Mouse (Mus musculus) thymus, adult 18-20 months (tissue): ENCODE results near the gene Dusp27.

Source experiments
- DNase-seq, 2 experiments: peaks; one replicate each; pipeline ENCODE4 v3.0.0; 2022; ENCODE audit warnings: mixed read lengths in 2 of 2

The Dusp27 gene

DNA sequence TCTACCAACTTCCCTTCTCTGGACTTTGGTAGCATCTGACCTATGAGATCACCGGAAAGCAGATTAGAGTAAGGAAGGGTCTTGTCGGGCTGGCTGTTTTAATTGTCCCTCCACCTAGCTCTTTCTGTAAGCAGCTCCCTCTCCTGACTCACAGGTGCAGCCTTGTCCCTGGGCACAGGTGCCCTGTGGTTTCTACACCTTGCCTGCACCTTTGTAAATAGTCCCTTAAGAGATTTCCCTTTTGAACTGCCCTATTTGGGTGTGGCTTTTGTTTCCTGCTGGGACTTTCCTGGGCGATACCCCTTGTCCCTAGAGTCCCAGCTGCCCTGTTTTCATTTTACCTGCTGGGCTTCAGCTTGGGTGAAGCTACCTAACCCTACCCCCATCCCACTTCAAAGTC is 33.3 kb downstream of the Dusp27 start:
- DNase-seq, result no peak

DNA sequence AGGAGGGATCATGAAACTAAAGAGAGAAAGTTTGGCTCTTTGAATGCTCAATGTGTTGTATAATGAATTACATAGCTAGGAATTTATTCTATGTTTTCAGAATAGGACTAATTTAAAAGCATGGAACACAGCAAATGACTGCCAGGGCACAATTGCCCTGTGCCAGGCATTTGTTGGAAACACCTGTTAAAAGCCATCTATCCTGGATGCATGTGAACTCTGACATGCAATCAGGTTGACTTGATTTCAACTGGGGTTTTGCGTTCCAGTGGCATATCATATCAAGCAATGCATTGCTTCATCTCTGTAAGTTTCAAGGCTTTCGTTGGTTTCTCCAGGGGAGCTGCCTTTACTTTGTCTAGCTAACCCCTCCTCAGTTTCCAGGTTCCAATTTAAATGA is 37.4 kb downstream of the Dusp27 start:
- DNase-seq, result no peak

DNA sequence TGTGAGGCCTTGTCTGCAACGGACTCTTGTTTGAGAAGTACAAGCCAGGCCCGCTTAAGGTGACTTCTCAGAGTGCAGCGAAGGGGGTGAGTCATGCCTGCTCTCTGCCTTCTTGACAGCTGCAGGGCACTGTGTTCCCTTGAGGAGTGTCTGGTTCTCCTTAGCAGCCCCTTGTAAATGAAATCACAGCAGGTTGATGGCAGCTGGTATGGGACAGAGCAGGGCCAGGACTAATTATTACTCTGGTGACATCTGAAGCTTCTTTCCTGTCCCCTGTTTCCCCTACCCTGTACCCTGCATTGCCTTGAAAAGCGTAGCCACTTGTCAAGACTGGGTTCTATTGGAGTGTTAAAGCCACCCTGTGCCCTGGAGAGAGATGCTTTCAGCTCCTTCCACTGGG is 38.0 kb downstream of the Dusp27 start:
- no peak for DNase-seq

DNA sequence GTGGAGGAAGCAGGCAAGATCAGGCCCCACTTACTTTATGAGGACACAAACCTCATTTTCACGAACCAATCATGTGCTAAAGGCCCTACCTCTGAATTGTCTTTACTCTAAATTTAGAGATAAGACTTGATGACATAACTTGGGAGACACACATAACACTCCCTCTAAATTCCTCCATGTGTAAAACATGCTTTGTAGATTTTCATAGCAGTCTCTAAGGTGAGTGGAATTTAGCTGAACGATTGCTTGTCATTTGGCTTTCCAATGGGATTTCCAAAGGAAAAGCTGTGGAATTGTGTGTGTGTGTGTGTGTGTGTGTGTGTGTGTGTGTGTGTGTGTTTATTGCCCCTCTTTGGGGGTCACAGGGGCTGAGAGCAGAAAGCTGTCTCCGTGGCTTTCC is 38.4 kb downstream of the Dusp27 start:
- DNase-seq, result no peak

DNA sequence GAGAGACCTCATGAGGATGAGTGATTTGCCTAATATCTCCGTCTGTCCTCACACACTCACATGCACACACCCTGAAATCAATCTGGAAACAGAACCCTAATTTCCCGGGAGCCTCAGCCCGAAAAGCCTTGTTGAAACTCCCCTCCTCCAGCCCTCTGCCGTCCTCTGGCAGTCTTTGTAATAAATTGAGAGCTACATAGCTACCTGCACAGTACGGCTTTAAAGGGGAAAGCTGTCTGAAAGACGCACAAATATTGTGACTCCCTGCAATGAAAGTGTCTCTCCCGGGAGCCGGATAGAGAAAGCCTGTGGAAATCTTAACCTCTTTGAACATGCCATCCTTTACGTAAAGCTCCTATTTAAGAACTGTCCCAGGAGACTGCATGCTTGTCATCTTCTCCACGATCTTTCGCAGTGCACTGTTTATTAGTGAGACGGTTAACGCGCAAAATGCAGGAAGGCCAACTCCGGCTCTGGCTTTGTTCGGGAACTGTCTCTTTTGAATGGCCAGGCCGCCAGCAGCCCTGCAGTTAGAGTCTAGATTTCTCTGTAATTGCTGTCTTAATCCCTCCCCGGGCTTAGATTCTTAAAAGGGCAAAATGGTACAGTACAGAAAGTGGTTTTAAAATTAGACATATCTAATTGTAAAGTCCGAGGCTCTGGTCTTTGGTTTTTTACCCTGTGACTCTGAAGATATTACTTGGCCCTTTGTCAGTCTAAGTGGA is 39.1 kb downstream of the Dusp27 start:
- DNase-seq, result no peak

DNA sequence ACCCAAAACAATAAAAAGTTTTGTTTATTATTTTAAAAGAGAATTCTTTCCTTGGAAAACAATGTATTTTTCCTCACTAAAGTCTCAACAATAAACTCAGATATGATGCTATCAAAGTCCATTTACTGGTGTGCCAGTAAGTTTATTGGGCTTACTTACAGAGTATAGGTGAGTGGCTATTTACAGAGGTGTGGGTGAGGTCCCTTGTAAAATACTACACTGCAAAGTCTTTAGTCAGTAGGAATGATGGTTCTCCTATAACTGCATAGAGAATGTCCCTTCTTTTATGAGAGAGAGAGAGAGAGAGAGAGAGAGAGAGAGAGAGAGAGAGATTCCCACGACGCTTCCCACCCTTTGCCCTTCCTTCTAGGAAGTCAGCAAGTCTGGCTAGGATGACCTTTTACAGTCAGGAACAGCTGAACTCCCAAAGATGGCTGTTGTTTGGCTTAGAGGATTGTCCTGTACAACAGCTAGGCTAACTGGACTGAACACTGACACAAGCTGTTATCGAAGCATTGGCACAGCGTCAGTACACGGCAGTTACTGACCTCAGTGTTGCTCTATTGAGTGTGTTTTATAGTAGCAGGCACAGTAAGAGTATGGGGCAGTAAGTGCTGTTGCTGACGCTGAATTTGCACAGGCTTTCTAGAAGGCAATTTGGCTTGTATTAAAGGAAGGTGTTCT is 50.5 kb downstream of the Dusp27 start:
- DNase-seq, result no peak

DNA sequence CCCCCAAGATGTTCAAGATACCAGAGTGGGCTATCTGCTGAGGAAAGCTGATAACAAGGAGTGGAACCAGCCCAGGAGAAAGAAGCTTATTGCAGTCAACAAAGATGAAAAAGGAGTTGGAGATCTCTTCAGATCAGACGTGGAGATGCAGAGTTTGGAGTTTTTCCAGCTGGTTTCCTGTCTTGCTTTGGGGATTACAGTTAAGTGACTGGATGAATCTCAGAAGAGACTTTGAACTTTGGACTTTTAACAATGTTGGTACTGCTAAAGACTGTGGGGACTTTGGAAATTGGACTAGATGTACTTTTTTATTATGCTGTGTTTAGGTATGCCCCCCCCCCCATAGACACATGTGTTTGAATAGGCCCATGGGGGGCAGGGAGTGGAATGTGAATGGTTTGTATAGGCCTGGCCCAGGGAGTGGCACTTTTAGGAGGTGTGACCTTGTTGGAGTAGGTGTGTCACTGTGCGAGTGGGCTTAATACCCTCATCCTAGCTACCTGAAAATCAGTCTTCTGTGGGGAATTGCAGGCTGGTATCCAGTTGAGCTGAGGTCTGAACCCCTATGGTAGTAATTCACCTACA is 59.8 kb downstream of the Dusp27 start:
- DNase-seq, result no peak

DNA sequence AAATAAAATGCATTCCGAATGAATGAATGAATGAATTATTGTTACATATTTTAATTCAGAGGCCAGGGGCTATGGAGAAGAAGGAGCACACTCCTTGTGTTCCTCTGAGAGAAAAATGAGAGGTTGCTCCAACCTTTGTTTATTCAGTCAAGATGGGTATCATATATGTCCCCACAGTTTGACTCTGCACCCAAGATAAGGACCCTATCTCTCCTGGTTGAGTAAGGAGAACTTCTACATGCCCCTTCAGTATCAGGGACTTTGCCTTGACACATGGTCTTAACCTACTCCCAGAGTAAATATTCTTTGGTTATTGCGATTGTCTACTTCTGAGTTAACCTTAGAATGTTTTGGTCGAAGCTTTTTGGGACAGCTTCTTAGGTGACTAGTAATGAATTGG is 63.9 kb downstream of the Dusp27 start:
- DNase-seq, result no peak

DNA sequence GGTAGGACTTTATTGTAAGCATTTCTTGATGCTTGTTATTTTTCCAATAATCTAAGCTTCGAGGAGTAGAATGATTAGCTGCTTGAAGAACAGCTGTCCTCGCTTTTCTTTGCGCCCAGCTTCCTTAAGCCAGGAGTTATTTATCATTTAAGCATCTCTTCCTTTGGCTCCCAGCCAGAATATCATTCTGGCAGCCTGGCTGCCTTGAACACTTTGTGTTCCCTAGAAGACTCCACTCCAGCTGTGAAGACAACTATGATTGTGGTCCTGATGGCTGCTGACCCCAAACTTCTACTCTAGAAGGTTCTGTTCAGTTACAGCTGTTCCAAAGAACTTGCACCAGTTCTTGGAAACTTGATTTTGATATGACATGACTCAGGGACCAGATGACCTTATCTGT is 66.2 kb downstream of the Dusp27 start:
- no peak for DNase-seq

DNA sequence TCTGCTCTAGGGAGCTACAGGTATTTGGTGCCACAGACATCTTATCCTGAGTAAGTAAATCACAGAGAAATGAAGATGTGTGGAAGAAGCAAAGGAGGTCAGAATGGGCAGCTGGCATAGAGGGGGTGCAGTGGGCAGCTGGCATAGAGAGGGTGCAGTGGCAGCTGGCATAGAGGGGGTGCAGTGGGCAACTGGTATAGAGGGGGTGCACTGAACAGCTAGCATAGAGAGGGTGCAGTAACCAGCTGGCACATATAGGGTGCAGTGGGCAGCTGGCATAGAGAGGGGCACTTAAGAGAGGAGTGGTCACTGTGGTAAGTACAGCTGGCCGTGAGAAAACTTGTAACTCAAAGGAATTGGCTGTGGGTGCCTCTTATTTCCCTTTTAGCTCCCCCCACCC is 67.3 kb downstream of the Dusp27 start:
- DNase-seq, result no peak

DNA sequence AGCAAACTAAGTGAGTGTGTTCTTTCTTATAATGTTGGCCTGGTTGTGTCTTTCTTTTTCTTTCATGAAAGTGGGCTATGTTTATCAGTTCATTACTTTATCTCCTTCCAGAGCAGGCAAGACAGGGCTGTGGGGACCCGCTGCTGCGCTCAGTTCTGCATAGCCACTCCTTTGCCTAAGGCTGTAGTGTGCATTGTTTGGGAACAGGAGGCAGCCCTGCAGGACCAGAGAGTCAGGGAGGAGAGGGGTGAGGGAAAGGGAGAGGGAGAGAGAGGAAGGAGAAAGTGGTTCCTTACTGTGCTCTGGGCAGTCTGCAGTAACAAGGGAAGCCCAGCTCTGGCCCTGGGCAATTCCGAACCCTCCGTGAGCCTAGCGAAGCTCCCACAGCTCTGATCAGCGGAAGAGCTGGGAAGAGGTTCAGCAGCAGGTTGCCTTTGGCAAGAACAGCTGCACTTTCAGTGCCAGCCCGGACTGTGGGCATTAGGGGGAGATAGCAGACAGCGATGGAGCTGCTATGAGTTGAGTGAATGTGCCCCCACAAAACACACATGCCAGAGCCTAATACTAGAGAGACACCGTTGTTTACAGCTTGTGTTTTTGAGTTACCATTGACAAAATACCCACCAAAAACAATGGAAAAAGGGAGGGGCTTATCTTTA is 71.5 kb downstream of the Dusp27 start:
- no peak for DNase-seq

DNA sequence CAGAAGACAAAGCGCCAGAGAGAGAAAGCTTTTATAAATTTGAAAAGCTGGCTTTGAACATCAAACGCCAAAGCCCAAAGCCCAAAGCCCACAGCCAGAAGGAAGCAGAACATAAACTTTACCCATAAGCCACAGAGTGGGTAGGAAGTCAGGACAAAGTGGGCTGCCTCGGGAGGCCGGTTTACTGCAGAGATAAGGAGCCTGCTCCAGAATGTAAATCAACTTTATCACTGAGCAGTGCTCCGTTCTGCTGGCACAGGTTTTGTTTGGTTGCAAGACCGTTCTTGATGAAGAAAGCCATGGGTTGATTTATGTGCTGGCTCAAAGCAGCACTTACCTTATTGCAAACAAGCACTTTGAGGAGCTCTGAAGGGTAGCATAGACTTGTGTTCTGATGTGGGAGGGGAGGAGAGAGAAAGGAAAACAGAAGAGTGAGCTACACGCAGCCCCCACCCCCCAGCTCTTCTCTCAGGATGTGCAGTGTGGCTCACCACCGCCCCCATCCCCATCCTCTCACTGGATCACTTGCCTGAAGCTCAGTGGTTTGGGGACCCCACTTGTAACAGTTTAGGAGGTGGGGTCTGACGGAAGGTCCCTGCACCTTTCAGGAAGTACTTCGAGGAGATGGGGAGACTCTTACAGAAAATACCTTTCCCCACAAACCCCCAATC is 74.3 kb downstream of the Dusp27 start:
- peak; percentile 23 to 33 for DNase-seq

DNA sequence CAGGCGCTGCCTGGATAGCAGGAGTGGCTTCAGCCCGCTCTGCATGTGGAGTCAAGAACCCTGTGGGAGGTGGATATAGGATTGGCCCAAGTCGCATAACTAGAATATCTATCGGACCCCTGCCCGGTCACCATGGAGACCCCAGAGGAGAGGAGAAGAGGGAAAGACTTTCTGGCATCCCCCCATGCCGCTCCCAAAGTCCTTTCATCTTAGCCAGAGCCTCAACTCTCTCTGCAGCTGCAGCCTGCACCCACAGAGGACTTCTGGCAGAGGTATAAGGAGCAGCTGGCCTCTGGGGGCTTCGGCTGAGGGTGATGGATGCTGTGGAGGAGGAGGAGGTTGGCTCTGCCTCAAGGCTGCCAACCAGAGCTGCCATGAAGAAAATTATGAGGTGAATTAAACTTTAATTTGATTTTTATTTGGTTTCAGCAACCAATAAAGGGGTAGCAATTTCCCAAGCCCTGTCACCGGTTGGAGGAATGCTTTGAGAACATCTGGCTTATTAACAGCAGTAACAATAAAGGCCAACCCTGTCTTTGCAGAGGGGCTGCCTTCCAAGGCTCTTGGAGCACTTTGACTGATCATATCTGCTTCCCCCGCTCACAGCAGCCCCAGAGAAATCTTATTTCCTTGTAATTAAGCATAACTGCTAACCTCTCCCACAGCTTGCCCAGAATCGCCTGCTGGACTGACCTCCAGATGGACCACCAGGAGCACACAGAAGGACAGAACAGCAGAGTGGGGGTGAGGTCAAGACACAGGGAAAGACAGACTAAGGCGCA is 78.5 kb downstream of the Dusp27 start:
- peak; percentile 12 to 24 for DNase-seq

DNA sequence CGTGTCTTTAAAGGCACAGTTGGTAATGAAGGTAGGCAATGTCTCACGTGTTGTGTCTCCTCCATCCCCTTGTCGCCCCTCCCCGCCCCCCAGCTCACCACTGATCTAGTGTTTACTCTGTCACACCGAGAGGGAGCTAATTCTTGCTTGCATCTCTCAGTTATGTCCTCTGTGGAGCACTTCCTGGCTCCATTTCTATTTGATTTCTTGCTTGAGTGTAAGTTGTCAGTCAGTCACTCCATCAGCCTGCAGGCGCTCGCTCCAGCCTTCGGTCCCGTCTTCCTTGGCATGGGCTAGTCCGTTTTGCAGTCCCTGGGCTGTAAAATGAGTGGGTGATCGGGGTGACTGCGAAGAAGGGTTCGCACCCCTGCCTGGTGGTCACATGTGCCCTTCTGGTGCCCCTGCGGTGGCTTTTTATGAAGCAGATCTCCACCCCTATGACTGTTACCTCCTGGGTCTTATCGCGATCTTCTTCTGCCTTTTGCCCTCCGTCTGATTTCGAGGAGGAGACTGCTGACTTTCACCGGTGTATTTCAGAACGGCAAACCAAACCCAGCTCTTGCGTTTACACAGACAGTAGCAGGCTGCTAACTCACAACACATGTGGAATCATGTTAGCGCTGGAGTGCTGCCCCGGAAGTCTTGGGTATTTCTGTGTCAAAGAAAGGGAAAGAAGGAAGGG is 79.4 kb downstream of the Dusp27 start:
- DNase-seq, result peak in 1 of 2 experiments; percentile 15
